Mouse (Mus musculus) brain, embryonic 14.5 days (tissue): ENCODE data around the gene Ccn6.

ENCODE experiments used
- CTCF ChIP-seq: fragments of 200-500 bp; IDR thresholded peaks from 2 replicates; pipeline ENCODE4 v1.5.1; 2012; ENCODE audit warnings: inconsistent platforms, mild to moderate bottlenecking, moderate library complexity, borderline replicate concordance; ENCODE audit not compliant: insufficient read depth, insufficient read length; ENCODE audit errors: extremely low read depth
- POLR2A ChIP-seq: fragments of 200-500 bp; IDR thresholded peaks from 2 replicates; pipeline ENCODE4 v1.6.1; 2012; ENCODE audit warnings: mild to moderate bottlenecking, inconsistent platforms, borderline replicate concordance; ENCODE audit not compliant: poor library complexity, insufficient read depth, insufficient read length, severe bottlenecking; ENCODE audit errors: extremely low read depth

- TF ChIP-seq POLR2A (no peak), CTCF (no peak)
Observed at GRCm38 (mm10) chr10:39161406-39161805, 2.2 kb downstream of the Ccn6 start.
